Mouse (Mus musculus) kidney, postnatal 0 days (tissue): ENCODE results near the gene Myb. TPM values are rescaled to one million over a fixed set of nuclear protein-coding genes. Genes with fewer than 3 reads are reported as not detected.

Source experiments
- ATAC-seq: fragments of 200-750 bp; cut with Nextera tagmentation; replicated peaks from 2 replicates; pipeline ENCODE4 v1.8.0; 2017; ENCODE audit warnings: low read depth, moderate number of reproducible peaks, moderate TSS enrichment, moderate library complexity; ENCODE audit not compliant: low FRiP score
- DNase-seq: peaks from one replicate; pipeline ENCODE4 v3.0.0-alpha.2; 2016; ENCODE audit warnings: low spot score
- H3K27ac ChIP-seq: fragments of 300-500 bp; sonication (generic); 2 replicates; pipeline ENCODE4 v1.5.1; 2014; ENCODE audit warnings: mild to moderate bottlenecking
- H3K27me3 ChIP-seq: fragments of 300-500 bp; sonication (generic); 2 replicates; pipeline ENCODE4 v1.6.1; 2014; ENCODE audit warnings: low read length, mixed read lengths; ENCODE audit not compliant: insufficient read depth
- H3K36me3 ChIP-seq: fragments of 300-500 bp; sonication (generic); 2 replicates; pipeline ENCODE4 v1.6.1; 2014; ENCODE audit warnings: low read length, mixed read lengths; ENCODE audit not compliant: insufficient read depth
- H3K4me1 ChIP-seq: fragments of 300-500 bp; sonication (generic); replicated peaks from 2 replicates; pipeline ENCODE4 v1.6.1; 2014; ENCODE audit warnings: antibody characterized with exemption, low read length, mixed read lengths; ENCODE audit not compliant: insufficient read depth
- H3K4me2 ChIP-seq: fragments of 300-500 bp; sonication (generic); 2 replicates; pipeline ENCODE4 v1.6.1; 2014; ENCODE audit warnings: mild to moderate bottlenecking, low read length, moderate library complexity, mixed read lengths
- H3K4me3 ChIP-seq: fragments of 300-500 bp; sonication (generic); replicated peaks from 2 replicates; pipeline ENCODE4 v1.5.1; 2014; ENCODE audit warnings: low read depth, low read length
- H3K9ac ChIP-seq: fragments of 300-500 bp; sonication (generic); 2 replicates; pipeline ENCODE4 v1.6.1; 2014; ENCODE audit warnings: low read depth, low read length
- H3K9me3 ChIP-seq: fragments of 300-500 bp; sonication (generic); replicated peaks from 2 replicates; pipeline ENCODE4 v1.6.1; 2016; ENCODE audit warnings: low read length, inconsistent platforms, mixed read lengths
- CTCF ChIP-seq: IDR thresholded peaks from 2 replicates; pipeline ENCODE4 v1.5.1; 2016; ENCODE audit warnings: antibody characterized with exemption, low read depth, mild to moderate bottlenecking, moderate library complexity
- WGBS: fragments of 180-500 bp; shearing (Covaris S2); extraction: QIAGEN DNeasy Blood & Tissue Kit; methylation state at CpG from one replicate; pipeline ENCODE4 v1.1.7; 2014; 5-methylcytosine and 5-hydroxymethylcytosine counted together
- polyA plus RNA-seq: library from polyadenylated mRNA; unstranded; fragments of >200 nt; fragmentation: Nextera tagmentation; extraction: Ambion mirVana; gene quantifications from 2 replicates; pipeline ENCODE4 v1.2.1, GENCODE M21; 2015

The Myb gene
- polyA plus RNA-seq, 1 experiment from 2014 or later = 2.2 TPM

DNA sequence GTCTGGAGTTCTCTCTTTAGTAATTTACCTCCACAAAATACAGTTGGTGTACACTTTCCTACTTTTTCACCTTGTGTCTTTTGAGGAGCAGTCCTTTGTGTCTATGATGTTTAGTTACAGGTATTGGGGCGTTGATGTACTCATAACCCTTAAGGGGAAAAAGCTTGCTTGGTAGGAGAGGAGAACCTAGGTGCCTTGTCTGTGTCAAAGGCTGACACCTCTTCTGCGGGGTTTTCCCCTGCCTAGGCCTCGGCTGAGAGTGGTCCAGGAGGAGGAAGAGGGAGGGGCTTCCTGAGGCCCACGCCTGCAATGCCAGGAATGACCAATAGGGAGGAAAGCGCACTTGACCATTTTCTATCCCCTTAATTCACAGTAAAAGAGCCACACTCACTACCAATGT, 17.9 kb upstream of the Myb start:
- H3K4me3 ChIP-seq = no peak overlapping the region
- H3K4me1 ChIP-seq = no peaks in the 10 kb centered on the region
- H3K27ac ChIP-seq = no peak overlapping the region
- no peaks in the 10 kb centered on the region for H3K36me3 ChIP-seq
- TF ChIP-seq CTCF = peak; percentile 32; the same call in 1 of the 2 replicates
- H3K9ac ChIP-seq = no peak overlapping the region
- no peak for ATAC-seq
- WGBS = 46% methylated on average over 5 of the region's 5 CpGs
- H3K4me2 ChIP-seq = no peak overlapping the region
- H3K9me3 ChIP-seq = no peaks in the 10 kb centered on the region
- H3K27me3 ChIP-seq = no peaks in the 10 kb centered on the region
- DNase-seq = no peak

DNA sequence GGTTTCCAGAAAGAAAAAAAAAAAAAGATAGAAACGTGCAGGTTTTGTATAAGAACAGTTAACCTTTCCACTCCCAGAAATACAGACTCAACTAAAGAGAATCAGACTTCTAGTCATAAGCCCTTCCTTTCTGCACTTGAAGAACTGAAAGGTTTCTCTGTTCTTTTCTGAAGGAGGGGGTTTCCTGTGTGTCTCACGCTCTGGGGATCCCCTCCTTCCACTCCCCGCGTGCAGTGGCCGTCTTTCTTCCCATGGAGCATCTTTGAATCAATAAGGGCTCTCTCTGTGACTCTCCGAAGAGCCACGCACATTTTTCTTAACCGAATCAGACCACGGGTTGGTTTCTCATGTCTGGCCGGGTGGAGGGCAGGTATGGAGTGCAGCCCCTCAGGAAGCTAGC, 17.5 kb upstream of the Myb start:
- H3K4me3 ChIP-seq = no peak overlapping the region
- H3K9me3 ChIP-seq = no peaks in the 10 kb centered on the region
- no peak overlapping the region for H3K4me2 ChIP-seq
- 84% methylated on average over 10 of the region's 10 CpGs for WGBS
- ATAC-seq (no peak), DNase-seq (no peak)
- H3K9ac ChIP-seq = no peak overlapping the region
- H3K36me3 ChIP-seq = no peaks in the 10 kb centered on the region
- H3K27ac ChIP-seq = no peak overlapping the region
- H3K27me3 ChIP-seq = no peaks in the 10 kb centered on the region
- no peak for TF ChIP-seq CTCF
- no peaks in the 10 kb centered on the region for H3K4me1 ChIP-seq

DNA sequence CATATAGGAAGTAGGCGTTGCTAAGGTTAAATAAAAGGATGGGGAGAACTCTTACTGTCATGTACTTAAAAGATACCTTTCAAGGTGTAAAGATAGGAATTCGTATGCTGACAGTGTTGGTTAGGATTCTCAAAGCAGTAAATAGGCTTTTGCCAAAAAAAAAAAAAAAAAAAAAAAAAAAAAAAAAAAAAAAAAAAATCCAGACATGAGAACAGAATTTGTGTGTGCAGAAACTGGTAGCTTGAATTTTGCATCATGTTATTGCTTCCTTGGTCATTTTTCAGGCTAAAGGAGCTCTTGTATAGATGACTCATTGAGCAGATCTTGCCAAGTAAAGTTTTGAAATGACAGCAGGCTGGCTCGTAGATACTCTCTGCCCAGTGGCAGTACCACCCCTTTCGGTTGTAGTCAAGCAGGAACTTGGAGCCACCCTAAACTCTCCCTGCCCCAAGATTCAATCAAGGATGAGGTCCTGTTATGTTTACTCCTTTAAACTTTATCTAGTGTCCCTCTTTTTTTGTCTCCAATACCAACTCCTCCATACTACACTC, 11.9 kb upstream of the Myb start:
- Histone ChIP-seq H3K4me2 (no peak overlapping the region), H3K4me1 (no peaks in the 10 kb centered on the region), H3K27ac (no peak overlapping the region), H3K36me3 (no peaks in the 10 kb centered on the region), H3K4me3 (no peak overlapping the region), H3K9ac (no peak overlapping the region), H3K9me3 (no peaks in the 10 kb centered on the region), H3K27me3 (no peaks in the 10 kb centered on the region)
- 83% methylated on average over 4 of the region's 4 CpGs for WGBS
- TF ChIP-seq CTCF = no peak
- no peak for DNase-seq
- ATAC-seq = no peak

DNA sequence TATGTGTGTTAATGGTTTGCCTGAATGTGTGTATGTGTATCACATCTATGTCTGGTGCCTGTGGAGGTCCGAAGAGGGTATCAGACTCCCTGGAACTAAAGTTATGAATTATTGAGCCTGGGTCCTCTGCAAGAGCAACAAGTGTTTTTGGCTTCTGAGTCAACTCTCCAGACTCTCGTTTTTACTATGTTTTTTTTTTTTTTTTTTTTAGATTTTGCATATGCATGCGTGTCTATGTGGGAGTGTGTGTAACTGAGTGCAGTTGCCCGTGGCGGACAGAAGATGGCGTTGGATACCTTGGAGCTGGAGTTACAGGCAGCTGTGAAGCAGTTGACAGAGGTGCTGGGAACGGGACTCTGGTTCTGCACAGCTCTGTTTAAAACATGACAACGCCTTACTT, 7.7 kb upstream of the Myb start:
- H3K36me3 ChIP-seq = no peaks in the 10 kb centered on the region
- H3K4me2 ChIP-seq = no peak overlapping the region
- WGBS = 94% methylated on average over 8 of the region's 8 CpGs
- no peak overlapping the region for H3K27ac ChIP-seq
- no peaks in the 10 kb centered on the region for H3K9me3 ChIP-seq
- no peak for DNase-seq
- H3K27me3 ChIP-seq = peaks cover 3% of the 10 kb centered on the region; the same call in 1 of the 2 replicates
- no peak overlapping the region for H3K9ac ChIP-seq
- no peak for ATAC-seq
- no peak overlapping the region for H3K4me3 ChIP-seq
- TF ChIP-seq CTCF = no peak
- H3K4me1 ChIP-seq = no peaks in the 10 kb centered on the region

DNA sequence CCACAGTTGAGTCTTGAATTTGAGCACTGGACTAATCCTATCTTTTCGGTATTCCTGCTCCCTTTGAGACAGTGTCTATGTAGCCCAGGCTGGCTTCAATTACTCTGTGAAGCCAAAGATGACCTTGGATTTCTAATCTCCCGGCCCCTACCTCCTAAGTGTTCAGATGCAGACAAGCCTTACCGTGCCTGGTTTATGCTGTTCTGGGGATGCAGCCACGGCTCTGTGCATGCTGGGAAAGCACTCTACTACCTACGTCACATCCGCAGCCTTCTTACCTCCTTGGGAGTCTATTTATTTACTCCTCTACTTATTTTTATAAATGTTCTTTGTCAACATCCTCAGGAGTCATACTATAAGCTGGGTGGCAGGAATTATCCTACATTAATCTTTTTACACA, 7.1 kb upstream of the Myb start:
- no peaks in the 10 kb centered on the region for H3K9me3 ChIP-seq
- no peak for TF ChIP-seq CTCF
- no peak overlapping the region for H3K27ac ChIP-seq
- H3K27me3 ChIP-seq = peaks cover 3% of the 10 kb centered on the region; the same call in 1 of the 2 replicates
- H3K4me3 ChIP-seq = no peak overlapping the region
- H3K9ac ChIP-seq = no peak overlapping the region
- no peak for ATAC-seq
- H3K4me2 ChIP-seq = no peak overlapping the region
- H3K4me1 ChIP-seq = no peaks in the 10 kb centered on the region
- 92% methylated on average over 6 of the region's 6 CpGs for WGBS
- no peaks in the 10 kb centered on the region for H3K36me3 ChIP-seq
- no peak for DNase-seq

DNA sequence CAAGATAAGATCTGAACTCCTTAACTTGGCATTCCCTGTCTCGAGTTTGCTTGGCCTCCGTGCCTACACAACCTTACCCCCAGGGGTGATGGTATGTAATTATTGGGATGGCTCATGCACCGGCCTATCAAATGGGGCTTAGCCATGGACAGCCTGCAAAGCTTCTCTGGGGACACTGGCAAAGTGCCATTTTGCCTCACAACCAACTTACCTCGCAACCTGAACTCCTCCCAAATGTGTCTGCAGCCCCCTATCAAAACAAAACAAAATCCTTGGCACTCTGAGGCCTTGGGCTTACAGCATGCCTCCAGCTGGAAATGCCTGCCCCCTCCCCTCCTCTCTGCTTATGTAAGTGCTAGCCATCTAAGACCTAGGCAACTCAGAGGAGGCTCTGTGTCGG, 6.4 kb upstream of the Myb start:
- no peak for ATAC-seq

DNA sequence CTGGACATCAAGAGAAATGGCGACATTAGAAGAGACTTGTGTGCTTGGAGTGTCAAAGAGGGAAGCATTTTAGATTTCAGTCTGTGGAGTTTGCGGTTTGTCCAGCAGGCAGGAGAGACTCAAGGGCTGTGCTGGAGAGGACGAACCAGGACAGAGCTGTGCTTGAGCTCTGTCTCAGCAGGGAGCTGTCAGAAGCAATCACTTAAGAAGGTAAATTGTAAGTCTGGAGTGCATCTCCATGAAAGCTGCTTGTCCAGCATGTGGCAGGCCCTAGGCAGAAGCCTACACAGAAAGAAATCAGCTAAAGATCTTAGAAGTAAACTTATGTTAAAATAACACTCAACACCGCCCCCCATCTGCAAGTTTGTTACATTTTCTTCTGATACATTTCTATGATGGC, 4.6 kb upstream of the Myb start:
- Histone ChIP-seq H3K9ac (no peak overlapping the region), H3K9me3 (no peaks in the 10 kb centered on the region), H3K4me2 (no peak overlapping the region), H3K27me3 (peaks cover 3% of the 10 kb centered on the region; the same call in 1 of the 2 replicates), H3K27ac (no peak overlapping the region), H3K36me3 (no peaks in the 10 kb centered on the region), H3K4me1 (peaks cover 3% of the 10 kb centered on the region; the same call in 1 of the 2 replicates), H3K4me3 (no peak overlapping the region)
- no peak for TF ChIP-seq CTCF
- 91% methylated on average over 4 of the region's 4 CpGs for WGBS
- DNase-seq (no peak), ATAC-seq (no peak)

More for the DNA sequence above, 6.4 kb upstream of the Myb start:
- Histone ChIP-seq H3K27ac (no peak overlapping the region), H3K9me3 (no peaks in the 10 kb centered on the region), H3K4me1 (no peaks in the 10 kb centered on the region), H3K9ac (no peak overlapping the region), H3K27me3 (peaks cover 3% of the 10 kb centered on the region; the same call in 1 of the 2 replicates), H3K4me2 (no peak overlapping the region), H3K4me3 (no peak overlapping the region), H3K36me3 (no peaks in the 10 kb centered on the region)
- no peak for TF ChIP-seq CTCF
- DNase-seq = no peak
- WGBS = 77% methylated on average over 5 of the region's 5 CpGs
